Mouse (Mus musculus) cerebellum, adult 11-12 months (tissue): ENCODE results near the gene Vmn2r3.
"Not testable (repeated sequence)": the region's sequence is repeated elsewhere in the genome, so short reads cannot be mapped to it uniquely, and the experiment has no call there.

ENCODE experiments used
- DNase-seq: peaks from one replicate; pipeline ENCODE4 v3.0.0; 2022

Vmn2r3 gene

GRCm38 (mm10) chr3:64289609-64290008 lies at the start of gene Vmn2r3:
Gene Vmn2r3 (minus strand): TSS chr3:64289709.
- DNase-seq = no peak

DNA sequence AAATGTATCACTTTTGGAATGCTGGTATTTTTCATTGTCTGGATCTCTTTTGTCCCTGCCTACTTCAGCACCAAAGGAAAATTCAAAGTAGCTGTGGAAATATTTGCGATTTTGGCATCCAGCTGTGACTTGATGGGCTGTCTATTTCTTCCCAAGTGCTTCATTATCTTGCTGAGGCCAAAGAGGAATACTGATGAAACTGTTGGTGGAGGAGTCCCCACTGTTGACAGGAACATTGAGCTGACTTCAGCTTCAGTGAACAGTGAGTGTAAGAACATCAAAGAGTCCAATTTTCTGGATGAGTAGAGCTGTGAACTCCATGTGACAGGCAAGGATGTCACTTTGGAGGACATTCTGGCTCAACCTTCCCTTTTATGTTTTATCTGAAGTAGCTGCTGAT lies 43.0 kb upstream of the Vmn2r3 start:
- no peak for DNase-seq

DNA sequence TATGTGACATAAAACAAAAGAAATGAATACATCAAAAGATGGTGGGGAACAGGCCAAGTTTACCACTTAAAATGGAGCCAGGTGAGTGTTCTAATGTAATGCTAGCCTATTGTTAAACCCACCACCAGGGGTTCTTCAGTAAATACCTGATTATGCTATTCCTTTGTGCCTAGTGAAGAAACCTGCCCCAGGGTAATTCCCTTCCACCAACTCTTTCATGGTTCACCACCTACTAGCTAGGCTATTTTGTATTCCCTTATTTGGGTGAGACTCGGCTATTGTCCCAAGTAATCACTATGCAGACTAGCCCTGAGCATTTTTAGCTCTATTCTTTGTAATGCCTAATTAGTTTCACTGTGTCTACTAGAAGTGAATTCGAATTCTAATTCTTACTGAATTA lies 32.3 kb upstream of the Vmn2r3 start:
- DNase-seq = no peak

DNA sequence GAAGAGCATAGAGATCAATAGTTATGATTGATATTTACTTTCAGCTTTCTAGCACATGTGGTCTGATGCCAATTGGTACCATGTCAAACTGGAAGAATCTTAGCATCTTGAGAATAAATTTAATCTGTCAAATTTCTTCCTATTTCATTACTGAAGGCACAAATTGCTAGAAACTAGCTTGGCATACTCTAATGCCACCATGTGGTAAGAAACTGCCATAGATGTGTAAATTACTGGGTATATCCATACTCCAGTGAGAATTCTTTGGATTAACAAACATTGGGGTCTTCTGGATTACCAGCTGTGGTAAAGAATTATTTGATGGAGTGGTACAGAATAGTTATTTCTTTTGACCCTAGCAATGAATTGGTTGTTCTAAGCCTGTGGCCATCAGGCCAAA lies 17.3 kb upstream of the Vmn2r3 start:
- DNase-seq = no peak

- DNase-seq = no peak
Measured at GRCm38 (mm10) chr3:64265762-64266112, 23.8 kb downstream of the Vmn2r3 start.

DNA sequence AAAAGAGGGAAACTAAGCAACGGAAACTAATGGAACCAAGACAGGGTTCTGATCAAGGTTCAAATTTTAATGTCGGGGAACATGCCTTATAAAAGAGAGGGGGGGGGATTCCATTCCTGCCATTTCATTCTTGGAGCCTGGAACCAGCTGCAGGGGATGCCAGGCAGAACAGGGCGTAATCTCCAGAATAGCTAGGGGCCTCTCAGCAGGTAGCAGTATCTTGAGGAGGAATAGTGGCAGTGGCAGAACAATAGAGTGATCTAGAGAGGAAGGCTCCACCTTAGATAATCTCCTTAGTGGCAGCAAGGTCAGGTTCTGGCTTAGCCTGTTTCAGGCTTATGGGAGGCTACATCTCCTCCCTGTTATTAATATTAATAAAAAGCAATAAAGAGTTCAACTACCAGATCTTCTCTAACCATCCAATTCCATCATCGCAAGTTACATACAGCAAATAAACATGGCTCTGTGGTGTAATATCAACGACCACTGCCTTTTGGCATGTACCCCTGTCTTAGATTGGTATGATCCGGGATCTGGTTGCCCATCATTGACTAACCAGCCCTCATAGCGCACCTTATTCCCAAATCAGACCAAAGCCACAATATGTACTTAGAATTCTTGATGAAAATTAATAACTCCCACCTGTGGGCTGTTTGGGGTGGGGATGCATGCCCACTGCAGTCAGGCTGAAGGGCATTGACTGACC lies 24.3 kb downstream of the Vmn2r3 start:
- not testable (repeated sequence) for DNase-seq

- no peak for DNase-seq
Measured at GRCm38 (mm10) chr3:64259582-64259981, 29.9 kb downstream of the Vmn2r3 start.

DNA sequence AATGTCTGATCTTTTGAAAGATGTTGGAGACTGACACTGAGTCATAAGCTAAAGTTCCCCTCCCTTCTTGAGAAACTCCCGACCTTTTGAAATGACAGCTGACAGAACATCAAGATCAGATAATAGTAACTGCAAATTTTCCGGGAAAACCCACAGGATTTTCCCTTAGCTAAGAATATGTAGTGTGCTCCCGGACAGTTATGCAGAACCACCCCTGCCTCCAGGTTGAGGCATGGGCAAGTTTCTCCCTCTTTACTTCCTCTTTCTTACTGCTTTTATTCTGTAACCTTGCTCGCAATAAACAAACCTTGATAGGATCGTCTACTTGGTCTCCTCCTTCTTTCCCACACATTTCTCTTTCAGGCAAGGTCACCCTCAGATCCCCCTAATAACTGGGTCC lies 37.9 kb downstream of the Vmn2r3 start:
- DNase-seq = no peak

GRCm38 (mm10) chr3:64250461-64250860 lies 39.0 kb downstream of the Vmn2r3 start:
- DNase-seq = not testable (repeated sequence)

GRCm38 (mm10) chr3:64235459-64235858 lies 54.0 kb downstream of the Vmn2r3 start:
- not testable (repeated sequence) for DNase-seq

GRCm38 (mm10) chr3:64233655-64234054 lies 55.9 kb downstream of the Vmn2r3 start:
- DNase-seq = not testable (repeated sequence)

DNA sequence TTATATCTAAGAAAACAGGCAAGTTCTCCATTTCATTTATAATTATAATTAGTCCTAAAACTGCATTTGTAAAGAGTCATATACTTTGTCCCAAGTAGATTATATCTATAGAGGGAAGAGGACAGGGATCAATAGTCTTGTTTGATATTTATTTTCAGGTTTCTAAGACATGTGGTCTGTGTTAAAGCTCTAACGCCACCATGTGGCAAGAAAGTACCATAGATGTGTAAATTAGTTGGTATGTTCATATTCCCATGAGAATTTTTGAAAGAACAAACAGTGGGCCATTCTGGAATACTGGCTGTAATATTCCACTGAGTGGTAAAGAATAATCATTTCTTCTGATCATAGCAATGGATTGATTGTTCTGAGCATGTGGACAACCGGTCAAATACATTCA lies 62.3 kb downstream of the Vmn2r3 start:
- DNase-seq = no peak
